Mouse (Mus musculus): ENCODE measurements around the gene Gm28998. TPM values are rescaled to one million over a fixed set of nuclear protein-coding genes. Genes with fewer than 3 reads are reported as not detected.
"Not testable (repeated sequence)": the region's sequence is repeated elsewhere in the genome, so short reads cannot be mapped to it uniquely, and the experiment has no call there.

Gene Gm28998
- not detected in 2 replicates for total RNA-seq (2012; rRNA removed)
- polyA plus RNA-seq (2012; ENCODE audit: insufficient read depth in 1 of 2, insufficient read length in 2 of 2, low read depth in 1 of 2, low replicate concordance in 2 of 2, missing spikeins in 1 of 2): not detected

- H3K4me1 ChIP-seq (ENCODE audit: control insufficient read depth in 1 of 2, insufficient read depth in 2 of 2, low read length in 2 of 2); H3K27ac ChIP-seq (ENCODE audit: control insufficient read depth, low read depth, low read length); H3K9me3 ChIP-seq (replicated peaks; ENCODE audit: insufficient read depth, low read length); H3K4me3 ChIP-seq (ENCODE audit: control insufficient read depth in 1 of 2, insufficient read depth in 1 of 2, low read depth in 2 of 2, low read length in 2 of 2); H3K9ac ChIP-seq (ENCODE audit: control insufficient read depth, low read depth, low read length, poor library complexity, severe bottlenecking); H3K79me2 ChIP-seq (ENCODE audit: control insufficient read depth, insufficient read depth, low read length, poor library complexity); H3K36me3 ChIP-seq (ENCODE audit: control insufficient read depth in 1 of 2, insufficient read depth in 2 of 2, low read length in 2 of 2); DNase-seq (ENCODE audit: low read depth, low spot score); H3K27me3 ChIP-seq (ENCODE audit: control insufficient read depth in 1 of 2, insufficient read depth in 2 of 2, low read length in 2 of 2): not testable (repeated sequence)
Measured at GRCm38 (mm10) chrY:7253487-7253886, at the start of gene Gm28998. Gene Gm28998, plus strand, starts transcription at chrY:7253787.

Other genes with a start within 250 kb of the Gm28998 start
- not detected in 2 replicates for gene Gm21244, start 84.5 kb upstream of the Gm28998 start, total RNA-seq (2012; rRNA removed)
- gene Gm21244, start 84.5 kb upstream of the Gm28998 start, polyA plus RNA-seq (2012; ENCODE audit: insufficient read depth in 1 of 2, insufficient read length in 2 of 2, low read depth in 1 of 2, low replicate concordance in 2 of 2, missing spikeins in 1 of 2): not detected
- gene Gm21788, start 151.2 kb downstream of the Gm28998 start, total RNA-seq (2012; rRNA removed): not detected in 2 replicates
- gene Gm21788, start 151.2 kb downstream of the Gm28998 start, polyA plus RNA-seq (2012; ENCODE audit: insufficient read depth in 1 of 2, insufficient read length in 2 of 2, low read depth in 1 of 2, low replicate concordance in 2 of 2, missing spikeins in 1 of 2): not detected